Mouse (Mus musculus): ENCODE results near the gene Zfp281.

Zfp281 gene

GRCm38 (mm10) chr1:136659917-136660316, 35.2 kb downstream of the Zfp281 start:
- DNase-seq: no peak

DNA sequence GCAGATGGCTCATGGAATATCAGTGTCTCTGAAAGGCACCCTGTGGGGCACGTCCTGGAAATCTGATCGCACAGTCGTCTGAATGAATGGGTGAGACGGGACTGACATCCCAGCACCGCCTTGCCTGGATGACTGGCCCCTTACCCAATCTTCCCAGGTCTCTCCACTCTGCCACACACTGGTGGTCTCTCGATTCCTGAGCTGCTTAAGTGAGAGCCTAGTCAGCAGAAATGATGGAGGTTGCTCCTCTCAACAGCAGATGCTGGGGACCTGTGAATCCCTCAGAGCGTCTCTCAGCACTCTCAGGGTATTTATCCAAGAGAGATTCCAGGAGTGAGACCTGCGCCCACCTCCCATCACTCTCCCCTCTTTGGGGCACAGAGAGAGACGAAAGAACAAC, 36.8 kb downstream of the Zfp281 start:
- DNase-seq: no peak

GRCm38 (mm10) chr1:136661939-136662563, 37.4 kb downstream of the Zfp281 start:
- DNase-seq: no peak

DNA sequence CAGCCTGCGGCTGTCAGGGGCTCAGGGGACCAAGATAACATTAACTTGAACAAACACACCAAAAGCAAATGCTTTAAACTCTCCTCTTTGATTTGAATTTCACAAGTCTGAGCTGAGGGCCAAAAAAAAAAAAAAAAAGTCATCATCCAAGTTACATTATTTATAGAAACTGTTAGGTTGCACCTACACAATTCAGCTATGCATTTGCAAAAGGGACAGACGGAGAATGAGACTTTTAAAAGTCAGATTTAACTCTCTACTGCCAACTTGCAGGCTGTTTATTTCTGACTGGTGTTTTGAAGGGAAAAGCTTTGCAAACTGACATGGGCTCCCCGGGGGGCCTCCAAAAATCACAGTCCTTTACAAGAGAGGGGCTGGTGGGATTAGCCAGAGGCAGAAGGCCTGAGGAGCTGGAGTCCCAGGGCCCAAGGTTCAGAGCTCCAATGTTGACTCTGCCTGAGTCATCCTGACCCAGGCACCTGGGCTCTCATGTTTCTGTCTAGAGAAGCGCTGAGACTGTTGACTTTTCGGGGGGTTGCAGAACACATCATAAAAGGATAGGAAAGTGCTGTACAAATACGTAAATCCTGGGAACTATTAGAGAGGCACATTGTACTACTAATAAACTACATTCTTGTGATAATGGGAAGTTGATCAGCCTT, 40.4 kb downstream of the Zfp281 start:
- DNase-seq: no peak

DNA sequence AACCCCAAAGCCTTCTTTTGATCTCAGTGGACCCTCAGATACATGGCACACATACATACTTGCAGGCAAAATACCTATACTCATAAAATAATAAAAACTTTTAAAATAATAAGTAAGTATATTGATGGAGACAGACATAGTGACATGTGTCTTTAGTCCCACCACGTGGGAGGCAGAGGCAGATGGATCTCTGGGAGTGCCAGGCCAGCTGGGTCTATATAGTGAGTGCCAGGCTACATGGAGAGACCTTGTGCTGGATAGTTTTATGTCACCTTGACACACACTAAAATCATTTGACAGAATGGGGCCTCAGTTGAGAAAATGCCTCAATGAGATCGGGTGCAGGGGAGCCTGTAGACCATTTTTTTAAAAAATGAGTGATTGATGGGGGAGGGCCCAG, 41.8 kb downstream of the Zfp281 start:
- DNase-seq: no peak

GRCm38 (mm10) chr1:136669926-136670325, 45.2 kb downstream of the Zfp281 start:
- DNase-seq: no peak

DNA sequence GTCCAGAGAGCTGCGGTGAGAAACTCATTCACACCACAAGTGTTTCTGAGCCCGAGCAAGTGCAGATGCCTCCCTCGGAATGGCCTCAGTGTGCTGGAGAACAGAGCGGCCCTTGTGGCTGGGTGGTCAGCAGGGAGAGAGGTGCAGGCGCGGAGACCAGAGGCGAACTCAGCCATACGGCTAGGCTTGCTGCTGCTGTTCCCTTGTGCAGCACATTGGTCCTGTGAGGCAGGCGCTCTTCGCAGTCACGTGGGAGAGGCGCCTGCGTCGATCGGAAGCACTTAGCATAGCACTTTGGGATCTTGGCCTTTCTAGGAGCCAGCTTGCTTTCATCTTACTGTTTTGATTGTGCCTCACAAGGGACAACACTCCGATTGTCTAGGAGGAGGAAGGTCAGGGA, 45.7 kb downstream of the Zfp281 start:
- DNase-seq: no peak

GRCm38 (mm10) chr1:136671767-136672434, 47.2 kb downstream of the Zfp281 start:
- DNase-seq: no peak

DNA sequence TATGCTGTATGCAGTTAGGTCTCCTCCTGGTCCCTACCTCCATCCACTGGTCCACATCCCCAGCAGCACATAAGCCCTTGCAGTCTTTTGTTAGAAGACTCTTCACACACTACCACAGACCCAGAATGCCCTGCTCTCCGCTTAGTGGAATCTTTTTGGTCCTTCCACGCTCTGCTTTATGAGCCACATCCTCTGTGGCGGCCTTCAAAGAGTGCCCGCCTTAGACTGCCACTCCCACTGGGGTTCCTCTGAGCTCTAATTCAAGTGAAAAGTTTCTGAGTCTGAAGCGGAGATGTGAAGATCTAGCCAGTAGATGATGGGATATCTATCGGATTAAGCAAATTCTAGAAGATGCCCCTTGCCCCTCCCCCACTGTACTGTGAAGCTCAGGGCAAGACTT, 47.9 kb downstream of the Zfp281 start:
- DNase-seq: no peak

DNA sequence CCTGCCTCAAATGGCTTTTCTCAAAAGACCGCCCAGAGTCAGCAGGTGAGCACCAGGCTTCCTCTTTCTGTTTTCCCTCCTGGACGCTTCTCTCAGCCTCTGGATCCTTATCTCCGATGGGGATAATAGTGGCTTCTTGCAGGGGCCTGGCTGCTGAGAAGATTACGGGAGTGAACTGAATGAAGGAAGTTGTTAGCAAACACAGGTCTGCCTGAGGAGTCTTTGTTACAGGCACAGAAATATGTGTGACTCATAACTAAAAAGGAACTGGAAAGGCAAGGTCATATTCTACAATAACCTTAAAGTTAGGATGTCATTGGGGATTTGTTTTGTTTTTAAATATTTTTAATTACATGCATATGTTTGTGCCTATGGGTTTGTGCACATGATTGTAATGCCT, 48.6 kb downstream of the Zfp281 start:
- DNase-seq: no peak

GRCm38 (mm10) chr1:136674548-136675455, 50.1 kb downstream of the Zfp281 start:
- no peak for DNase-seq

- DNase-seq: no peak
These were observed 51.2 kb downstream of the Zfp281 start for GRCm38 (mm10) chr1:136675736-136676444.

- DNase-seq: no peak
These were observed 51.7 kb downstream of the Zfp281 start for GRCm38 (mm10) chr1:136676445-136676755.

GRCm38 (mm10) chr1:136677847-136678325, 53.2 kb downstream of the Zfp281 start:
- no peak for DNase-seq

- DNase-seq: no peak
These were observed 54.1 kb downstream of the Zfp281 start for GRCm38 (mm10) chr1:136678836-136679235.

Measured in B cell, adult 2 months (primary cell).